Mouse (Mus musculus) cerebellum, adult 2 months (tissue): ENCODE results near the gene Dnah9. TPM values are rescaled to one million over a fixed set of nuclear protein-coding genes. Genes with fewer than 3 reads are reported as not detected.

Experiments
- DNase-seq, 2 experiments: peaks; one replicate each; pipeline ENCODE4 v3.0.0; 2021
- H3K27ac ChIP-seq: fragments of 200-500 bp; 2 replicates; pipeline ENCODE4 v1.5.1; 2012; ENCODE audit warnings: low read length, control low read depth, inconsistent platforms; ENCODE audit not compliant: insufficient read depth
- H3K27me3 ChIP-seq: fragments of 200-500 bp; 2 replicates; pipeline ENCODE4 v1.6.1; 2012; ENCODE audit warnings: inconsistent platforms, mild to moderate bottlenecking, low read length, moderate library complexity; ENCODE audit not compliant: control insufficient read depth, insufficient read depth
- H3K4me1 ChIP-seq: fragments of 200-500 bp; 2 replicates; pipeline ENCODE4 v1.6.1; 2011; ENCODE audit warnings: low read length; ENCODE audit not compliant: control insufficient read depth, insufficient read depth
- H3K4me3 ChIP-seq: fragments of 200-500 bp; replicated peaks from 2 replicates; pipeline ENCODE3; 2011; ENCODE audit warnings: mild to moderate bottlenecking, low read depth, low read length, control low read depth; ENCODE audit not compliant: insufficient read depth
- CTCF ChIP-seq: fragments of 200-500 bp; IDR thresholded peaks from 2 replicates; pipeline ENCODE4 v1.5.1; 2011; ENCODE audit warnings: low read depth, mild to moderate bottlenecking, control low read depth, low read length, moderate library complexity, borderline replicate concordance; ENCODE audit not compliant: insufficient read depth
- POLR2A ChIP-seq: fragments of 200-500 bp; IDR thresholded peaks from 2 replicates; pipeline ENCODE4 v1.6.1; 2011; ENCODE audit warnings: low read length, control low read depth, borderline replicate concordance; ENCODE audit not compliant: insufficient read depth
- WGBS: fragments of 180-500 bp; shearing (Covaris S2); methylation state at CpG from one replicate; pipeline ENCODE4 v1.1.7; 2018; 5-methylcytosine and 5-hydroxymethylcytosine counted together
- polyA plus RNA-seq: library from polyadenylated mRNA; depleted of rRNA; stranded (reverse); fragments of >200 nt; gene quantifications from 2 replicates; pipeline ENCODE4 v1.2.3, GENCODE M21; 2012

The Dnah9 gene
- polyA plus RNA-seq, 1 experiment, result 1.0 TPM

GRCm38 (mm10) chr11:66046594-66047193 lies 121.7 kb downstream of the Dnah9 start:
- H3K27me3 ChIP-seq, result no peaks in the 10 kb centered on the region
- TF ChIP-seq CTCF (no peak), POLR2A (no peak)
- no peaks in the 10 kb centered on the region for H3K4me1 ChIP-seq
- H3K4me3 ChIP-seq, result no peak overlapping the region
- no peak for DNase-seq
- 9% methylated on average over 4 of the region's 4 CpGs for WGBS
- no peak overlapping the region for H3K27ac ChIP-seq

DNA sequence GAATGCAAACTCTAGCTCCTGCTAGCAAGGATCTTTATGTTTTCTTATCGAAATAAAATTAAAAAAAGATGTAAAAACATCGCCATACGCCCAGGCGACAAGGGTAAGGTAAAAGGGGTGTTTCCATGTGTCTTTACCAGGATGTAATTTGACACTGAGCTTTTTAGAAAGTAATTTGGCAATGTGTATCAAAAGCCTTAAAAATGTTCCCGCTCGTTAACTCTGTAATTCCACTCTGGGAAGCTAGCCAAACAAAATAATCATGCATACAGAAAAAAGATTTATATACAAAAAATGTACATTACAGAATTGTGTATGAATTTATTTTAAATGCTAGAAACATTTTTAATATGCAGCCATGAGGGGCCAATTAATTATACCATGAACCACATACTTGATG lies 124.7 kb downstream of the Dnah9 start:
- Histone ChIP-seq H3K4me1 (no peaks in the 10 kb centered on the region), H3K4me3 (no peak overlapping the region), H3K27ac (no peak overlapping the region), H3K27me3 (no peaks in the 10 kb centered on the region; the same call in 1 of the 2 replicates)
- no peak for DNase-seq
- WGBS, result 34% methylated on average over 6 of the region's 6 CpGs
- TF ChIP-seq CTCF, result no peak

DNA sequence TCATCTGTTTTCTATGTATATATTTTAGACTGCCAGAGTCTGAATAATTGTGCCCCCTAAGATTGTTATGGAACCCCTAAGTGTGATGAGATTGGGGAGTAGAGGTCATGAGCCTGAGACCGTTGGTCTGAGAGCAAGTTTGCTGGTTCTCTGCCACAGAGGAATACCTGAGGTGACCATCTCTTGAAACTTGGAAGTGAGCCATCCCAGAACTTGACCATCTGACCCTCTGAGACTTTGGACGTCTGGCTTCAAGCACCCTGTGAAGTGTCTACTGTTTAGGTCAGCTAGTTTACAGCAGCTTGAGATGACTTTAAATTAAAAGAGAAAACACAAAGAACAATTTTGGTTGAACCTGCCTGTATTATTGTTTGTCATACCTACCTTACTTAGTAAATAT lies 125.8 kb downstream of the Dnah9 start:
- no peak overlapping the region for H3K4me3 ChIP-seq
- no peaks in the 10 kb centered on the region for H3K4me1 ChIP-seq
- WGBS, result 45% methylated on average over 2 of the region's 2 CpGs
- no peaks in the 10 kb centered on the region; the same call in 1 of the 2 replicates for H3K27me3 ChIP-seq
- H3K27ac ChIP-seq, result no peak overlapping the region
- no peak for DNase-seq
- TF ChIP-seq CTCF, result no peak
- TF ChIP-seq POLR2A, result no peak

GRCm38 (mm10) chr11:66025728-66026127 lies 142.6 kb downstream of the Dnah9 start:
- no peak overlapping the region for H3K4me3 ChIP-seq

GRCm38 (mm10) chr11:65975871-65976270 lies 192.5 kb downstream of the Dnah9 start:
- DNase-seq, result no peak
- H3K4me1 ChIP-seq, result no peaks in the 10 kb centered on the region
- H3K27me3 ChIP-seq, result no peaks in the 10 kb centered on the region
- TF ChIP-seq CTCF, result no peak
- no peak for TF ChIP-seq POLR2A
- no peak overlapping the region for H3K27ac ChIP-seq
- 56% methylated on average over 3 of the region's 3 CpGs for WGBS
- H3K4me3 ChIP-seq, result no peak overlapping the region

More at GRCm38 (mm10) chr11:66025728-66026127, 142.6 kb downstream of the Dnah9 start:
- no peak for TF ChIP-seq CTCF
- TF ChIP-seq POLR2A, result no peak
- Histone ChIP-seq H3K27ac (no peak overlapping the region), H3K4me1 (no peaks in the 10 kb centered on the region), H3K27me3 (no peaks in the 10 kb centered on the region)
- DNase-seq, result no peak
- 39% methylated on average over 1 of the region's 1 CpGs for WGBS

GRCm38 (mm10) chr11:65930796-65931195 lies 237.6 kb downstream of the Dnah9 start:
- Histone ChIP-seq H3K27ac (no peak overlapping the region), H3K4me3 (no peak overlapping the region)
- WGBS, result 67% methylated on average over 2 of the region's 2 CpGs

DNA sequence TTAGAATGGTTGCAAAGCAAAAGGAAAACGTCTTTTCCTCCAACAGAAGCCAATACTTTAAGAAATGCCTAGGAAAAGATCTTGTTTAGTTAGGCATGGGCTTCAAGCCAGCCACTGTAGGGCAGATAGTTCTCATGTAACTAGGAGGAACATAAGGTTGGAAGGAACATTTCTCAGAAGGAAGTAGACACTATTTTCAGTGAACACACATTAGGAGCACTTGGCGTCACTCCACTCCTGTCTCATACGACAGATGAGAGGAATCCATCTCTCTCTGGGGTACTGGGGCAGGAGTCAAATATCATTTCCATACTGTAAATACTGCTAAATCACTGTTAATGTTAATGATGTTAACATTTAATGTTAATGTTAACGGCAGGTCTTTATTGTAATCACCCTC lies 238.0 kb downstream of the Dnah9 start:
- Histone ChIP-seq H3K27ac (no peak overlapping the region), H3K4me3 (no peak overlapping the region), H3K4me1 (no peaks in the 10 kb centered on the region), H3K27me3 (no peaks in the 10 kb centered on the region)
- no peak for TF ChIP-seq CTCF
- no peak for TF ChIP-seq POLR2A
- 49% methylated on average over 4 of the region's 4 CpGs for WGBS
- DNase-seq, result no peak

More at GRCm38 (mm10) chr11:65930796-65931195, 237.6 kb downstream of the Dnah9 start:
- TF ChIP-seq POLR2A (no peak), CTCF (no peak)
- Histone ChIP-seq H3K4me1 (no peaks in the 10 kb centered on the region), H3K27me3 (no peaks in the 10 kb centered on the region)
- DNase-seq, result no peak

DNA sequence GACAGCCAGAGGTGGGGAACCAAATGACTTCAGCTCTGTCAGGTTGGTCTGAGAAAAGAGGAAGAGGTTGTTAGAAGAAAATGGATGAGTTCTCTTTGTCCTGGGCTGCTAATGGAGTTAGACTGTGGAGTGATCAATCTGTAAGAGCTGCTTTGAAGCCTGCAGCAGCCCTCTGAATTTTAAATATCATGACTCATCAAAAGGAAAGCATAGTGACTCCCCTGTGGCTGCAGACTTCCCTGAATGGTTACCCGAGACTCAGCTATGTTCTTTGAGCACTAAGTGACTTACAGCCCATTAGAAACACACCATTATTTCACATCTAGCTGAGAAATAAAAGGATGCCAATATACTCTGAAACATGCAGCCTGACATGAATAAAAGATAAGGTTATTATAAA lies 240.4 kb downstream of the Dnah9 start:
- TF ChIP-seq POLR2A, result no peak
- no peak for TF ChIP-seq CTCF
- DNase-seq, result no peak
- H3K4me3 ChIP-seq, result no peak overlapping the region
- H3K27ac ChIP-seq, result no peak overlapping the region
- H3K4me1 ChIP-seq, result no peaks in the 10 kb centered on the region
- H3K27me3 ChIP-seq, result no peaks in the 10 kb centered on the region
- WGBS, result 43% methylated on average over 1 of the region's 1 CpGs
